Mouse (Mus musculus): Measurements from ENCODE around the gene Thoc3. TPM values are rescaled to one million over a fixed set of nuclear protein-coding genes. Genes with fewer than 3 reads are reported as not detected.

Gene Thoc3
- 65.0 and 76.5 TPM in 2 replicates for total RNA-seq (2014; fragmentation: Nextera tagmentation)
- total RNA-seq (2017), result 73.4 and 73.7 TPM in 2 replicates
- 179 and 186 TPM in 2 replicates for polyA plus RNA-seq (2012)

DNA sequence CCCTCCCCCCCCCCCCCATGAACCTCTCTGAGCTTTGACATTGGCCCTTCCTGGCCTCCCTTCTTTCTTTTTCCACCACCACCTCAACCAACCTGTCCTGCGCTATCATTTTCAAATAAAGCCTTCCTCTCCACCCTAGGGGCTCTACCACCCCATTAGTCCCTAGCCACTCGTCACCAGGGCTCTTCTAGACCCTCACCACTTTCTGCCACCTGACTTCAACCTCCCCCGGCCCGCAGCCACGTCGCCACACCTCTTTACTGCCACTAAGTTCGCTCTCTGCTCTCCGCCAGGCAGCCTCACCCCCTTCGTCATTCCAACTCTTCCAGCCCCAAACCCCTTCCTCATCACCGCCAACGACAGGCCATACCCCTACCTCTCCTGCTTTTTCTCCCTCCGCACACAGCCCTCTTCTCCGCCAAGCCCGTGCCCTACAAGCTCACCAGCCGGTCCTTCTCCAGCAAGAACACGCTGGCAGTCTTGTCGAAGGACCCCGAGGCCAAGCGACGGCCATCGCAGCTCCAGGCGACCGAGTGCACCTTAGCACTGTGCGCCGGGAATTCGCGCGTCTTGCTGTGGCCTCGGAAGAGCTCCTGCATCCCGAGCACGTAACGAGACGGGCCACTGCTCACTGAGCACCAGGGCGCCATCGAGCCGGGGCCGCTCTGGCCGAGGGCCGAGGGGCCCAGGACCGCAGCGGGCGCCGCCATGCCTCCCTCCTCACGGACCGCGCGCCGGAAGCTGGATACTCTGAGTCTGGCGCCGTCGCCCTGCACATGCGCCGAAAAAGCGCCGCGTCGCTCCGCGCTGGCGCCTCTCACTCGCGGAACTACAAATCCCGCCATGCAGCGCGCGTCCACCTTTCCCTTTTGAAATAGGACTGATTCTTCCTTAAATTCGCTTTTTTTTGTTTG, at the start of gene Thoc3:
Thoc3 (minus strand) TSS at position 752 of the 914 bp plus-strand sequence.
- H3K27me3 ChIP-seq (ENCODE audit: insufficient read depth, low read length), result 0 out of 2 replicates have a peak, but pooled peaks cover under 1% of the 10 kb centered on the region
- DNase-seq (ENCODE audit: low spot score), result peak; percentile 90
- H3K4me3 ChIP-seq (ENCODE audit: low read depth, low read length), result peak within 1 kb of the TSS; percentile 100
- peaks cover 16% of the 10 kb centered on the region for H3K4me1 ChIP-seq (ENCODE audit: insufficient read depth, low read depth, low read length)
- H3K9me3 ChIP-seq (replicated peaks), result peaks cover 17% of the 10 kb centered on the region
- TF ChIP-seq TAL1 (conservative IDR thresholded peaks at IDR 0.05; ENCODE audit: low read depth, low read length), result no peak
- TF ChIP-seq GATA1 (IDR thresholded peaks at IDR 0.05; ENCODE audit: borderline replicate concordance, low read length), result no peak
- TF ChIP-seq POLR2AphosphoS5 (IDR thresholded peaks at IDR 0.05; ENCODE audit: insufficient replicate concordance, low read depth, low read length), result no peak
- TF ChIP-seq CTCF (IDR thresholded peaks at IDR 0.05; ENCODE audit: low read depth, low read length), result no peak
- no peak for TF ChIP-seq GATA2 (IDR thresholded peaks at IDR 0.05; ENCODE audit: borderline replicate concordance, low read depth, low read length)
- H3K36me3 ChIP-seq (replicated peaks), result peaks cover 44% of the 10 kb centered on the region
- ATAC-seq (ENCODE audit: extremely low read depth, insufficient number of reproducible peaks, low FRiP score, poor library complexity, severe bottlenecking), result peak; percentile 87

DNA sequence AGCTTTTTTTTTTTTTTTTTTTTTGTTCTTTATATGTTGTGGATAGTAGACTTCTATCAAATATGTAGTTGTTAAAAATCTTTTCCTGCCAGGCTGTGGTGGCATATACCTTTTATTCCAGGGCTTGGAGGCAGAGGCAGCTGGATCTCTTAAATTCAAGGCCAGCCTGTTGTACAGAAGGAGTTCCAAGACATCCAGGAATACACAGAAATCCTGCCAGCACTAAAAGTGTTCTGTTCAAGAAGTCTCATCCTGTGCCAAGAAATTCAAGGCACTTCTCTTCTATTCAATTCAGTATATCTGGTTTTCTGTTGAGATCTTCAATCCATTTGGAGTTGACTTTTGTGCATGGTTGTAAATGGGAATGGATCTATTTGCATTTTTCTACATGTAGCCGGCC, 37.3 kb upstream of the Thoc3 start:
- no peak for ATAC-seq (ENCODE audit: extremely low read depth, insufficient number of reproducible peaks, low FRiP score, poor library complexity, severe bottlenecking)
- no peak for TF ChIP-seq GATA2 (IDR thresholded peaks at IDR 0.05; ENCODE audit: borderline replicate concordance, low read depth, low read length)
- no peak for TF ChIP-seq TAL1 (conservative IDR thresholded peaks at IDR 0.05; ENCODE audit: low read depth, low read length)
- no peak for TF ChIP-seq GATA1 (IDR thresholded peaks at IDR 0.05; ENCODE audit: borderline replicate concordance, low read length)
- TF ChIP-seq CTCF (IDR thresholded peaks at IDR 0.05; ENCODE audit: low read depth, low read length), result no peak
- TF ChIP-seq POLR2AphosphoS5 (IDR thresholded peaks at IDR 0.05; ENCODE audit: insufficient replicate concordance, low read depth, low read length), result no peak
- DNase-seq (ENCODE audit: low spot score), result no peak
- Histone ChIP-seq H3K27me3 (ENCODE audit: insufficient read depth, low read length) (peaks cover 4% of the 10 kb centered on the region; the same call in 1 of the 2 replicates), H3K9me3 (replicated peaks) (no peaks in the 10 kb centered on the region), H3K4me1 (ENCODE audit: insufficient read depth, low read depth, low read length) (peaks cover 38% of the 10 kb centered on the region), H3K36me3 (replicated peaks) (peaks cover 3% of the 10 kb centered on the region), H3K4me3 (ENCODE audit: low read depth, low read length) (no peak overlapping the region)

DNA sequence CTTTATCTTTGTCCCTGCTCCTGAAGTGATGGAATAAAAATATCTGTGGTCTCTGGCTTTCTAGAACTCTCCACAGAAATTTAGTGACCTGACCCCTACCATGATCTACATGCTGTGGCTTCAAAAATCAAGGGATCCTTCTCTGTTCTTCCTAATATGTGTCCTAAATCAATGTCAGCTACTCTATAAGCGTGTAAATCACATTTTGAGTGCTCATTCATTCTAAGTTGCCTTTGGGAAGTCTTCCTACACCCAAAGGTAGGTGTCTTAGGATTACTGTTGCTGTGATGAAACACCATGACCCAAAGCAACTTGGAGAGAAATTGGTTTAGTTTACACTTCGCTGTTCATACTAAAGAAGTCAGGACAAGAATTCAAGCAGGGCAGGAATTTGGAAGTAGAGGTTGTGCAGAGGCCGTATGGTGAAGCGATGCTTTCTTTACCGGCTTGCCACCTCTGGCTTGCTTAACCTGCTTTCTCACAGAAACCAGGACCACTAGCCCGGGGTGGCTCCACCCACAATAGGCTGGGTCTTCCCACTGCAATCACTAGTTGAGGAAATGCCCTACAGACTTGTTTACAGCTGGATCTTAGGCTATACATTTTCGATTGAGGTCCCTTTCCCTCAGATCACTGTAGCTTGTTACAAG, 36.1 kb upstream of the Thoc3 start:
- no peak for ATAC-seq (ENCODE audit: extremely low read depth, insufficient number of reproducible peaks, low FRiP score, poor library complexity, severe bottlenecking)

DNA sequence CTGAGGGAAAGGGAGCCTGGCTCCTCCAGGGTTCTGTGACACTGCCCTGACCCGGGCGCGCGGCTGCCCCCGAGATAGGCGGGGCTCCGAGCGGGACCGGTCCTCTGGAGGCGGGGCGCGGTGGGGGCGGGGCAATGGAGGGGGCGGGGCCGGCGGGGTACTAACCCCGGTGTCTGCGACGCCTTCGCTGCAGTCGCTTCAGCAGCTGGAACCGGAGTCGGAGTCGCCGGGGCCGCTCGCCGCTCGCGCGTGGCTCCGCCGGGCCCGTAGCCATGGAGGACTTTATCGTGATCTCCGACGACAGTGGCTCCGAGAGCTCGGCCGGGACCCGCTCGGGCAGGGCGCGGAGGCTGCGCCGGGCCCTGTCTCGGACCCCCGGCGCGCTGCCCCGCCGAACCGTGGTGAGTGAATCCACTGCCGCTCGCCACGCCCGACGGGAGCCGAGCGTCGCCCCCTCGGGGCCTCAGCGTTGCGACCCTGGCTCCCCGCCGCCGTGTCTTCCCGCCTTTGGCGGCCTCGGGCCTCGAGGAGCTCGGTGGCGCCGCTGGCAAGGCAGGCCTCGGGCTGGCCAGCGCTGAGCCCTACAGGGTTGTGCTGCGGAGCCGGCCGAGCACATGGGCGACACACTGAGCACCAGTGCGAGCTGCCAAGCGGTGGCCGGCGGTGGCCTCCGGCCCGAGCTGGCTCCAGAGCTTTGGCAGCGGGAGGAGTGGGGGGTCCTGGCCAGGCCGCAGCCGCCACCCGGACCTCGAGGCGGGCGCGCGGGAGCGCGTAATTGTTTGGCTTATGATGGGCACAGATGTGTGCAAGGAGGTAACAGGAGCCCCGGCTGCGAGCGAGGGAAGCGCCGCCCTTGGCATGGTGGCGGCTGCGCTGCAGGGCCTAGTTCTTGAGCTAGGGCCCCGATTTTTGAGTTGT, 35.2 kb upstream of the Thoc3 start, which contains the start of gene Simc1:
Simc1 (plus strand) TSS at position 176 of the 918 bp plus-strand sequence.
- peak; percentile 69 for ATAC-seq (ENCODE audit: extremely low read depth, insufficient number of reproducible peaks, low FRiP score, poor library complexity, severe bottlenecking)
- no peaks in the 10 kb centered on the region for H3K9me3 ChIP-seq (replicated peaks)
- peak within 1 kb of the TSS; percentile 80 for H3K4me3 ChIP-seq (ENCODE audit: low read depth, low read length)
- TF ChIP-seq CTCF (IDR thresholded peaks at IDR 0.05; ENCODE audit: low read depth, low read length), result no peak
- no peak for TF ChIP-seq GATA2 (IDR thresholded peaks at IDR 0.05; ENCODE audit: borderline replicate concordance, low read depth, low read length)
- TF ChIP-seq TAL1 (conservative IDR thresholded peaks at IDR 0.05; ENCODE audit: low read depth, low read length), result no peak
- no peak for TF ChIP-seq GATA1 (IDR thresholded peaks at IDR 0.05; ENCODE audit: borderline replicate concordance, low read length)
- TF ChIP-seq POLR2AphosphoS5 (IDR thresholded peaks at IDR 0.05; ENCODE audit: insufficient replicate concordance, low read depth, low read length), result no peak
- peaks cover 3% of the 10 kb centered on the region for H3K36me3 ChIP-seq (replicated peaks)
- DNase-seq (ENCODE audit: low spot score), result peak; percentile 84
- H3K27me3 ChIP-seq (ENCODE audit: insufficient read depth, low read length), result peaks cover 8% of the 10 kb centered on the region; the same call in 1 of the 2 replicates
- H3K4me1 ChIP-seq (ENCODE audit: insufficient read depth, low read depth, low read length), result peaks cover 43% of the 10 kb centered on the region

More for the DNA sequence above, 36.1 kb upstream of the Thoc3 start:
- Histone ChIP-seq H3K4me1 (ENCODE audit: insufficient read depth, low read depth, low read length) (peaks cover 43% of the 10 kb centered on the region), H3K4me3 (ENCODE audit: low read depth, low read length) (peak overlapping the region; percentile 80), H3K9me3 (replicated peaks) (no peaks in the 10 kb centered on the region), H3K36me3 (replicated peaks) (peaks cover 3% of the 10 kb centered on the region), H3K27me3 (ENCODE audit: insufficient read depth, low read length) (peaks cover 4% of the 10 kb centered on the region; the same call in 1 of the 2 replicates)
- DNase-seq (ENCODE audit: low spot score), result no peak
- TF ChIP-seq POLR2AphosphoS5 (IDR thresholded peaks at IDR 0.05; ENCODE audit: insufficient replicate concordance, low read depth, low read length) (no peak), CTCF (IDR thresholded peaks at IDR 0.05; ENCODE audit: low read depth, low read length) (no peak), TAL1 (conservative IDR thresholded peaks at IDR 0.05; ENCODE audit: low read depth, low read length) (no peak), GATA2 (IDR thresholded peaks at IDR 0.05; ENCODE audit: borderline replicate concordance, low read depth, low read length) (no peak), GATA1 (IDR thresholded peaks at IDR 0.05; ENCODE audit: borderline replicate concordance, low read length) (no peak)

DNA sequence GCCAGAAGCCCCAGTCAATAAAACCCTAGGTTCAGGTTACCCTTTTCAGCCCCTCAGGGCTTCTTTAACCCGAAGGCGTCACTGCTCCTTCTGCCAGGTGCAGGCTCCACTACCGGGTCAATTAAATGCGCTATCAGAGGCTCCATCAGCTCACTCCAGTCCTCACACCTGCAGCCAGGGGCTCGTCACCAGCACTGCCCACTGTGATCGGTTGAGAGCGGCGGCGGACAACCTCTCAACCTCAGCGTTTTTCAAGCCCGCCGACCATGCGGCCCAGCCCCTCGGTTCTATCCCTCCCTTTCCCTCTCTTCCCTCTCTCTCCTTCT, 34.6 kb upstream of the Thoc3 start:
- ATAC-seq (ENCODE audit: extremely low read depth, insufficient number of reproducible peaks, low FRiP score, poor library complexity, severe bottlenecking), result peak; percentile 40

More for the DNA sequence above, 34.6 kb upstream of the Thoc3 start:
- H3K27me3 ChIP-seq (ENCODE audit: insufficient read depth, low read length), result peaks cover 11% of the 10 kb centered on the region
- H3K4me3 ChIP-seq (ENCODE audit: low read depth, low read length), result peak overlapping the region; percentile 80
- peaks cover 3% of the 10 kb centered on the region for H3K36me3 ChIP-seq (replicated peaks)
- TF ChIP-seq GATA2 (IDR thresholded peaks at IDR 0.05; ENCODE audit: borderline replicate concordance, low read depth, low read length), result no peak
- TF ChIP-seq GATA1 (IDR thresholded peaks at IDR 0.05; ENCODE audit: borderline replicate concordance, low read length), result no peak
- TF ChIP-seq CTCF (IDR thresholded peaks at IDR 0.05; ENCODE audit: low read depth, low read length), result no peak
- no peak for TF ChIP-seq TAL1 (conservative IDR thresholded peaks at IDR 0.05; ENCODE audit: low read depth, low read length)
- TF ChIP-seq POLR2AphosphoS5 (IDR thresholded peaks at IDR 0.05; ENCODE audit: insufficient replicate concordance, low read depth, low read length), result no peak
- DNase-seq (ENCODE audit: low spot score), result no peak
- peaks cover 43% of the 10 kb centered on the region for H3K4me1 ChIP-seq (ENCODE audit: insufficient read depth, low read depth, low read length)
- H3K9me3 ChIP-seq (replicated peaks), result no peaks in the 10 kb centered on the region

All from G1E (cell line).